Mouse (Mus musculus): Measurements from ENCODE around the gene Gpr37l1. TPM values are rescaled to one million over a fixed set of nuclear protein-coding genes. Genes with fewer than 3 reads are reported as not detected.
"Not testable (repeated sequence)": the region's sequence is repeated elsewhere in the genome, so short reads cannot be mapped to it uniquely, and the experiment has no call there.

Gpr37l1 gene
- total RNA-seq, 2 experiments from 2014 or later = 1.3 to 1.7 TPM

GRCm38 (mm10) chr1:135126443-135127027 lies 40.9 kb downstream of the Gpr37l1 start:
- no peak for DNase-seq (ENCODE audit: low spot score in 2 of 2)

- peak in 1 of 2 experiments; percentile 70 for DNase-seq (ENCODE audit: low spot score in 2 of 2)
These were observed 41.5 kb downstream of the Gpr37l1 start for GRCm38 (mm10) chr1:135125990-135126389.

- no peak for DNase-seq (ENCODE audit: low spot score in 2 of 2)
These were observed 42.7 kb downstream of the Gpr37l1 start for GRCm38 (mm10) chr1:135124573-135125363.

- DNase-seq (ENCODE audit: low spot score in 2 of 2) = no peak
These were observed 54.8 kb downstream of the Gpr37l1 start for GRCm38 (mm10) chr1:135112661-135113060.

GRCm38 (mm10) chr1:135111271-135111670 lies 56.2 kb downstream of the Gpr37l1 start:
- not testable (repeated sequence) for DNase-seq (ENCODE audit: low spot score in 2 of 2)

Other genes with a start within 250 kb of the Gpr37l1 start
- gene Ppp1r12b, start 211.7 kb downstream of the Gpr37l1 start, total RNA-seq (2021) = 100 to 1,000 TPM; 181 to 205 TPM
- 1 to 10 TPM; 9.2 to 9.5 TPM for gene Ube2t, start 205.1 kb downstream of the Gpr37l1 start, total RNA-seq (2021)
- 1 to 10 TPM; 1.2 to 1.3 TPM for gene Lgr6, start 62.4 kb downstream of the Gpr37l1 start, total RNA-seq (2021)
- gene Ptpn7, start 35.0 kb downstream of the Gpr37l1 start, total RNA-seq (2021) = 1 to 10 TPM; 1.1 to 1.4 TPM
- gene Arl8a, start 20.9 kb downstream of the Gpr37l1 start, total RNA-seq (2021) = 10 to 100 TPM; 49.9 to 50.9 TPM
- gene Elf3, start 90.9 kb upstream of the Gpr37l1 start, total RNA-seq (2021) = under 1 TPM; 0.42 to 0.44 TPM
- 10 to 100 TPM; 22.7 to 24.2 TPM for gene Rnpep, start 116.4 kb upstream of the Gpr37l1 start, total RNA-seq (2021)
- 100 to 1,000 TPM; 163 to 168 TPM for gene Timm17a, start 146.1 kb upstream of the Gpr37l1 start, total RNA-seq (2021)
- gene Lmod1, start 157.1 kb upstream of the Gpr37l1 start, total RNA-seq (2021) = 1 to 10 TPM; 3.1 to 4.1 TPM
- 100 to 1,000 TPM; 121 to 136 TPM for gene Shisa4, start 207.6 kb upstream of the Gpr37l1 start, total RNA-seq (2021)